Mouse (Mus musculus): ENCODE results near the gene Xrcc1. TPM values are rescaled to one million over a fixed set of nuclear protein-coding genes. Genes with fewer than 3 reads are reported as not detected.

Xrcc1 gene
- polyA plus RNA-seq, 1 experiment from 2014 or later, result 17.9 TPM

DNA sequence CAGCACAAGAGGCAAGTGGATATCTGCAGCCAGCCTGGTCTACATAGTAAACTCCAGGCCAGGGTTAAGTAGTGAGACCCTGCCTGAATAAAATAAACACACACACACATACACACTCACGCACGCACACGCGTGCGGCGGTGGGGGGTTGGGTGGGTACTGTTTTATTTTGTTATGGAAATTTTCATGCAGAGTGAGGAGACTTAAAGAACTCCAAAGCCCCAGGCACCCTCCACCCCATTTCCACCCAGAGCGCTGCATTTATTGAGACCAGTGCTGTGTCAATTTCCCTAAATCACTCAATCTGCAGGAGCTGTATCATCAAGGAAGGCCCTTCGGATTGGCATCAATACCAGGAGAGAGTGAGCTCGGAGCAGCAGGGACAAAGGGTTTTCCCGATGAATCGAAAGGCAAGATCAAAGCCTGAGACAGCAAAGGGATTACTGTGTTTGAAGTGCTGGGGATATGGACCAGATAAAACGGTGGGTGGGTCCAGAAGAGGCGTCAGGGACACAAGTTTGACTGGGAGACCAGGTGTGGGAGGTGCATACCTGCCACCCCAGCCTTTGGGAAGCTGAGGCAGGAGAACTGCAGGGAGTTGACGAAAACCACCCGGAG lies 40.5 kb upstream of the Xrcc1 start:
- H3K27me3 ChIP-seq (ENCODE audit: insufficient read depth, low read length), result peaks cover 23% of the 10 kb centered on the region
- TF ChIP-seq EP300 (IDR thresholded peaks at IDR 0.05; ENCODE audit: low read depth), result no peak
- no peak for TF ChIP-seq CTCF (IDR thresholded peaks at IDR 0.05; ENCODE audit: low read depth)
- 0 out of 2 replicates have a peak, but pooled peaks cover 2% of the 10 kb centered on the region for H3K9me3 ChIP-seq (ENCODE audit: low read length)
- DNase-seq (no peak), ATAC-seq (no peak)
- 0 out of 2 replicates have a peak overlapping the region, but pooled peaks have one; percentile 11 for H3K4me2 ChIP-seq (ENCODE audit: low read depth, low read length)
- peaks cover 14% of the 10 kb centered on the region for H3K4me1 ChIP-seq (ENCODE audit: insufficient read depth)
- H3K9ac ChIP-seq (replicated peaks), result no peak overlapping the region
- H3K27ac ChIP-seq (ENCODE audit: low read depth), result no peak overlapping the region
- no peaks in the 10 kb centered on the region for H3K36me3 ChIP-seq (replicated peaks; ENCODE audit: insufficient read depth, low read length)
- whole genome bisulfite sequencing (ENCODE audit: insufficient replicate concordance), result 56% methylated on average over 15 of the region's 15 CpGs
- H3K4me3 ChIP-seq (ENCODE audit: low read depth, low read length), result no peak overlapping the region

DNA sequence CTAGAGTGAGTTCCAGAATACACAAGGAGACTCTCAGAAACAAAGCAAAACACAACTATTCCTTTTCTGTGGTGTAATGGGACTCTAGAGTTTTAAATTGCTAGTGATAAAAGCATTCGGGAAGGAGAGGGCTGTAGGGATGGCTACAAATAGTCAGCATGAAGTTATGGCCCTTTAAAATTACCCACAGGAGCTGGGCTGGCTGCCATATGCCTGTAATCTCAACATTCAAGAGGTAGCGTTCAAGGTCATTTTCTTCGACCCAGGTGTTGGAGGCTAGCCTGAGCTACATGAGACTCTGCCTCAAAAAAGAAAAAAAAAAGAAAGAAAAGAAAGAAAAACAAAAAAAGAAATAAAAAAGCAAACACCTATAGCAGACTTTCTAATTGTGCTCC lies 40.0 kb upstream of the Xrcc1 start:
- H3K9ac ChIP-seq (replicated peaks), result no peak overlapping the region
- peaks cover 14% of the 10 kb centered on the region for H3K4me1 ChIP-seq (ENCODE audit: insufficient read depth)

DNA sequence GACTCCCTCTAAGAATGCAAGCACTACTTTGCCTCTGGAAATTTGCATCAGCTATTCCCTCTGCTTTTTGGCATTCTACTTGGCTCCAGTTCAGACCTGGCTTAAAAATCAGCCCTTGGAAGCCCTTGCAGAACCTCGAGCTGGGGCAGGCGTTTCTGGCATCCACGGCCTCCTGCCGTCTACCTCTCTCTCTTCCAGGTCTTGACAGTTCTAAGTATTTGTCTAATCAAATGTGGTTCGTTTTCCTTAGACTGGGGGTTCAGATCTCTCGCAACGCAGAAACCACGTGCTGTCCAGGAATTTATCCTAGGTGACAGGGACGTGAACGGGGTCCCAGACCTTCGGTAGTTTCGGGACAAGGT lies 39.6 kb upstream of the Xrcc1 start:
- H3K27me3 ChIP-seq (ENCODE audit: insufficient read depth, low read length), result peaks cover 15% of the 10 kb centered on the region
- H3K9me3 ChIP-seq (ENCODE audit: low read length), result no peaks in the 10 kb centered on the region
- H3K27ac ChIP-seq (ENCODE audit: low read depth), result no peak overlapping the region
- H3K4me1 ChIP-seq (ENCODE audit: insufficient read depth), result peaks cover 14% of the 10 kb centered on the region
- WGBS (ENCODE audit: insufficient replicate concordance), result 5% methylated on average over 12 of the region's 12 CpGs
- H3K4me3 ChIP-seq (ENCODE audit: low read depth, low read length), result peak overlapping the region; percentile 69
- peak overlapping the region; percentile 86 for H3K9ac ChIP-seq (replicated peaks)
- ATAC-seq (no peak), DNase-seq (no peak)
- H3K4me2 ChIP-seq (ENCODE audit: low read depth, low read length), result peak overlapping the region; percentile 97
- TF ChIP-seq CTCF (IDR thresholded peaks at IDR 0.05; ENCODE audit: low read depth) (no peak), EP300 (IDR thresholded peaks at IDR 0.05; ENCODE audit: low read depth) (no peak)
- H3K36me3 ChIP-seq (replicated peaks; ENCODE audit: insufficient read depth, low read length), result no peaks in the 10 kb centered on the region

More for the DNA sequence above, 40.0 kb upstream of the Xrcc1 start:
- no peak overlapping the region for H3K27ac ChIP-seq (ENCODE audit: low read depth)
- 0 out of 2 replicates have a peak overlapping the region, but pooled peaks have one; percentile 69 for H3K4me3 ChIP-seq (ENCODE audit: low read depth, low read length)
- 41% methylated on average over 3 of the region's 3 CpGs for WGBS (ENCODE audit: insufficient replicate concordance)
- H3K27me3 ChIP-seq (ENCODE audit: insufficient read depth, low read length), result peaks cover 19% of the 10 kb centered on the region
- no peaks in the 10 kb centered on the region for H3K36me3 ChIP-seq (replicated peaks; ENCODE audit: insufficient read depth, low read length)
- ATAC-seq (no peak), DNase-seq (no peak)
- TF ChIP-seq CTCF (IDR thresholded peaks at IDR 0.05; ENCODE audit: low read depth) (no peak), EP300 (IDR thresholded peaks at IDR 0.05; ENCODE audit: low read depth) (no peak)
- H3K9me3 ChIP-seq (ENCODE audit: low read length), result no peaks in the 10 kb centered on the region
- 0 out of 2 replicates have a peak overlapping the region, but pooled peaks have one; percentile 97 for H3K4me2 ChIP-seq (ENCODE audit: low read depth, low read length)

DNA sequence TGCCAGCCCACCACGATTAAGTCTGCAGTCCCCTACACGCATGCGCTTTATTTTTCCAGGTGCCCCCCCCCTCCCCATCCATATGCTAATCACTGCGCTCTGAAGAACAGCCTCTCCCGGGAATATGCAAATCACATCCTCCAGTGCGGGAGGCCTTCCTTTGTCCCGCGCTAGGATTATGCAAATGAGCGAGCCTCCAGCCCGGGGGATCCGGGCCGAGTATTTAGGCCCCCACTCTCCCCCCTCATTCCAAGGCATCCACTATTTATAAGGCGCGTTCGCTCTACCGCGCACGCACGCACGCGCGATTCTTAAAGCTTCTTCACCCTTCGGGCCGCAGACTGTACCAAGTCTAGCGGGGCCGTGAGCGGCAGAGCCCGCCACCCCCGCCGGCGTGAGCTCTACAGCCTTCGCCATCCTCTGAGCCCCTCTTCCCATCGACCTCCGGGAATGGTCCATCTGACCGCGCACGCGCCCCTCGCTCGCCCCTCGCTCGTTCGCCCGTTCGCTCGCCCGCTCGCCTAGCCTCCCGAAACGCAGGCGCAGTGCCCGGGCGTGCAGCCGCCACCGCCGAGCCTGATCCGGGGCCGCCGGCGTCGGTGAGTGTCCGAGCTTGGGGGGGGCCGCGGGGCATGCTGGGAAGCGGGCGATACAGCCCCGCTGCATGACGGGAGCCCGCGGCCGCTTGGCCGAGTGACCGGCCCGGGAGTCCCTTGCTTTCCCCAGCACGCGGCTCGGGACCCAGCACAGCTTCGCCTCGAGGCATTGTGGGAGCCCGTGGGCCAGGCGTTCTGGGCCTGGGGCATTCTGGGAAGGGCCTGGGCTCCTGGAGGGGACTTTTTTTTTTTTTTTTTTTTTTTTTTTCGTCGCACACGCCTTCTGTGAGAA lies 39.0 kb upstream of the Xrcc1 start, which contains the start of gene Zfp428:
Gene Zfp428, plus strand, starts transcription at position 169 of the 888 bp plus-strand sequence.
- H3K4me1 ChIP-seq (ENCODE audit: insufficient read depth), result peaks cover 14% of the 10 kb centered on the region
- H3K27me3 ChIP-seq (ENCODE audit: insufficient read depth, low read length), result peaks cover 11% of the 10 kb centered on the region

DNA sequence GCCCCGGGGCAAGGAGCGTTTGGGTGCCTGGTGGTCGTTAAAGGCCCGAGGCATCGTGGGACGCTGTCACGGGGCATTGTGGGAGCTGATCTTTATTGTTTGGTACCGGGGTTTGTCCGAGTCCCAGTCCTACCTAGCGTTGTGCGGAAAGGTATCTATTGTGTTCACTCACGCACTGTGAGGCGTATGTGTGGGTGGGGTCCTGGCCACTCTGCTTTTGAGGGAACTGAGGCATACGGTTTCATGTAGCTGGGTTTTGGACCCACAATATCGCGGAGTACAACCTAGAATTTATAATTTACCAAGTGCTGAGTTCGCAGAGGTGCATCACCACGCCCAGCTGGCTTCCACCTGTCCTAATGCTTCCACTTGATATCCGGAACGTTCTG lies 38.4 kb upstream of the Xrcc1 start:
- no peaks in the 10 kb centered on the region for H3K9me3 ChIP-seq (ENCODE audit: low read length)
- no peak for DNase-seq
- H3K9ac ChIP-seq (replicated peaks), result peak overlapping the region; percentile 86
- TF ChIP-seq CTCF (IDR thresholded peaks at IDR 0.05; ENCODE audit: low read depth) (no peak), EP300 (IDR thresholded peaks at IDR 0.05; ENCODE audit: low read depth) (no peak)
- no peaks in the 10 kb centered on the region for H3K36me3 ChIP-seq (replicated peaks; ENCODE audit: insufficient read depth, low read length)
- peak overlapping the region; percentile 97 for H3K4me2 ChIP-seq (ENCODE audit: low read depth, low read length)
- peaks cover 6% of the 10 kb centered on the region for H3K27me3 ChIP-seq (ENCODE audit: insufficient read depth, low read length)
- peak overlapping the region; percentile 69 for H3K4me3 ChIP-seq (ENCODE audit: low read depth, low read length)
- H3K27ac ChIP-seq (ENCODE audit: low read depth), result peak overlapping the region; percentile 90
- 1% methylated on average over 20 of the region's 20 CpGs for WGBS (ENCODE audit: insufficient replicate concordance)
- peaks cover 14% of the 10 kb centered on the region for H3K4me1 ChIP-seq (ENCODE audit: insufficient read depth)
- peak; percentile 3; the same call in 1 of the 2 replicates for ATAC-seq

More for the DNA sequence above, 39.0 kb upstream of the Xrcc1 start, which contains the start of gene Zfp428:
- no peak for TF ChIP-seq CTCF (IDR thresholded peaks at IDR 0.05; ENCODE audit: low read depth)
- no peak for TF ChIP-seq EP300 (IDR thresholded peaks at IDR 0.05; ENCODE audit: low read depth)
- Histone ChIP-seq H3K36me3 (replicated peaks; ENCODE audit: insufficient read depth, low read length) (no peaks in the 10 kb centered on the region), H3K4me2 (ENCODE audit: low read depth, low read length) (peak within 1 kb of the TSS; percentile 97), H3K9me3 (ENCODE audit: low read length) (no peaks in the 10 kb centered on the region), H3K27ac (ENCODE audit: low read depth) (peak within 1 kb of the TSS; percentile 90), H3K4me3 (ENCODE audit: low read depth, low read length) (peak within 1 kb of the TSS; percentile 69), H3K9ac (replicated peaks) (peak within 1 kb of the TSS; percentile 86)
- WGBS (ENCODE audit: insufficient replicate concordance), result 2% methylated on average over 74 of the region's 84 CpGs
- ATAC-seq, result peak; percentile 89
- DNase-seq, result peak; percentile 88

DNA sequence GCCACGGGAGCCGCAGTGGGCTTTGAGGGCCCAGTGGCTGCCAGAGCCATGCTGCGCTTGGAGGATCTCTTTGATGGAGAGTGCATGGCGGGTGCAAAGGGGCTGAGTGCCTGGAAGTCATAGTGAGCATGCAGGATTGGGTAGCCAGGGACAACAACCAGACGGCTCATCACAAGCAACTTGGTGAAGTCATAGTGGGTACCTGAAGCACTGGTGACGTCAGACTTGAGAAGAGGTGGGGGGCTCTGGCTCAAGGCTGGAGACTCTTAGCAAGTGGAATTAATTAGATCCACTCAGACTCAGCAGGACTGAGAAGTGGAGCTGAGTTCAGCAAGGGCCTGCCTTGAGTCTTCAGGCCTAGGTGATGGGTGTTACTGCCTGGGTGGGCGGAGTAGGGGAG lies 33.7 kb upstream of the Xrcc1 start, which contains the start of gene AC161166.1:
Gene AC161166.1, minus strand, starts transcription at position 101 of the 400 bp plus-strand sequence.
- H3K4me1 ChIP-seq (ENCODE audit: insufficient read depth), result no peaks in the 10 kb centered on the region
- DNase-seq (no peak), ATAC-seq (no peak)
- no peaks in the 10 kb centered on the region; the same call in 1 of the 2 replicates for H3K36me3 ChIP-seq (replicated peaks; ENCODE audit: insufficient read depth, low read length)
- H3K9ac ChIP-seq (replicated peaks), result no peak within 1 kb of the TSS
- no peak for TF ChIP-seq CTCF (IDR thresholded peaks at IDR 0.05; ENCODE audit: low read depth)
- TF ChIP-seq EP300 (IDR thresholded peaks at IDR 0.05; ENCODE audit: low read depth), result no peak
- no peaks in the 10 kb centered on the region for H3K27me3 ChIP-seq (ENCODE audit: insufficient read depth, low read length)
- no peak within 1 kb of the TSS for H3K4me3 ChIP-seq (ENCODE audit: low read depth, low read length)
- no peaks in the 10 kb centered on the region for H3K9me3 ChIP-seq (ENCODE audit: low read length)
- no peak within 1 kb of the TSS for H3K27ac ChIP-seq (ENCODE audit: low read depth)
- 86% methylated on average over 7 of the region's 7 CpGs for WGBS (ENCODE audit: insufficient replicate concordance)
- no peak within 1 kb of the TSS for H3K4me2 ChIP-seq (ENCODE audit: low read depth, low read length)
